36 mouse cellular contexts compared by ENCODE assay signal in genomic region chr6:147011555-147011954, GRCm38 (mm10). TPM values are rescaled to one million over a fixed set of nuclear protein-coding genes. Genes with fewer than 3 reads are reported as not detected.
DNase-seq lines count a peak whose midpoint lies in the region; ATAC-seq and TF ChIP-seq lines count a peak whose summit lies in the region.
"Had no signal": no experiment of that assay in that cellular context is flagged by ENCODE, and none has a peak within 500 bp of the region (broad histone marks: within the 10 kb centered on the region; RNA-seq: fewer than 3 reads in every experiment).

No protein-coding gene starts in this region.

- intact Hi-C loops in heart, adult 2 months (cut with DNase I) = loop anchor here (5.0 to 10.0 kb wide), 2 partner anchors 91 to 803 kb away; no protein-coding TSS in a partner anchor

- peak overlapping the region; percentile 51 for H3K27ac ChIP-seq in heart, adult 2 months
- H3K27ac ChIP-seq in heart, embryonic 11.5 days (ENCODE audit: low read depth, low read length) = no peak overlapping the region
- H3K27ac ChIP-seq in lung, postnatal 0 days (ENCODE audit: low read length) = peak overlapping the region; percentile 38; the same call in 1 of the 2 replicates
- H3K27ac ChIP-seq in limb, embryonic 13.5 days = peak overlapping the region; percentile 35; the same call in 1 of the 2 replicates
- peak overlapping the region; percentile 30; the same call in 1 of the 2 replicates for H3K27ac ChIP-seq in stomach, postnatal 0 days (replicated peaks)
- H3K27ac ChIP-seq: hindbrain, embryonic 14.5 days; liver, embryonic 13.5 days; midbrain, embryonic 10.5 days; neural tube, embryonic 12.5 days had no signal

- H3K4me3 ChIP-seq in heart, adult 2 months = no peak overlapping the region
- H3K4me3 ChIP-seq in heart, embryonic 11.5 days (ENCODE audit: low read depth, low read length) = no peak overlapping the region
- H3K4me3 ChIP-seq in lung, postnatal 0 days (ENCODE audit: low read depth, low read length) = no peak overlapping the region
- H3K4me3 ChIP-seq in limb, embryonic 13.5 days = no peak overlapping the region
- H3K4me3 ChIP-seq in stomach, postnatal 0 days (ENCODE audit: low read depth, low read length) = no peak overlapping the region
- H3K4me3 ChIP-seq: erythroblast, embryonic 14.5 days; liver, embryonic 13.5 days; midbrain, embryonic 10.5 days; myocyte; neural tube, embryonic 12.5 days had no signal

- H3K79me2 ChIP-seq in heart, adult 2 months (replicated peaks; ENCODE audit: control insufficient read depth, insufficient read depth, low read length) = no peaks in the 10 kb centered on the region

- ATAC-seq in heart, embryonic 11.5 days (replicated peaks; ENCODE audit: insufficient number of reproducible peaks, low FRiP score, low TSS enrichment) = no peak
- peak; percentile 14; the same call in 1 of the 2 replicates for ATAC-seq in lung, postnatal 0 days
- no peak for ATAC-seq in limb, embryonic 13.5 days (ENCODE audit: low FRiP score, low read depth)
- ATAC-seq in stomach, postnatal 0 days (ENCODE audit: low FRiP score, low TSS enrichment) = no peak
- ATAC-seq: forebrain, postnatal 0 days; intestine, postnatal 0 days; midbrain, embryonic 16.5 days had no signal

- DNase-seq in heart, adult 2 months = no peak
- DNase-seq in lung, postnatal 0 days (ENCODE audit: low spot score) = peak; percentile 29
- no peak for DNase-seq in lung, postnatal 14 days
- no peak for DNase-seq in stomach, postnatal 0 days (ENCODE audit: low spot score)
- DNase-seq in liver = no peak
- DNase-seq in urinary bladder, postnatal 25 days (ENCODE audit: low spot score) = no peak
- DNase-seq: adrenal gland, postnatal 36 days; cerebellum, adult 2 months; cerebellum, postnatal 25 days; forebrain, postnatal 0 days; gastrocnemius, postnatal 14 days; heart, postnatal 10 days; kidney, adult 9 months; kidney, postnatal 10 days; layer of hippocampus, adult 9-11 months; liver, embryonic 13.5 days; lung, postnatal 10 days; right cerebral cortex, postnatal 4 days; thymus, postnatal 14 days had no signal

- 0 out of 2 replicates have a peak, but pooled peaks cover 1% of the 10 kb centered on the region for H3K4me1 ChIP-seq in heart, adult 2 months (ENCODE audit: control insufficient read depth, insufficient read depth, low read length)
- no peaks in the 10 kb centered on the region for H3K4me1 ChIP-seq in heart, embryonic 11.5 days (ENCODE audit: control insufficient read depth, insufficient read depth, low read length)
- peaks cover 4% of the 10 kb centered on the region; the same call in 1 of the 2 replicates for H3K4me1 ChIP-seq in lung, postnatal 0 days (ENCODE audit: insufficient read depth, low read depth, low read length)
- peaks cover 12% of the 10 kb centered on the region for H3K4me1 ChIP-seq in limb, embryonic 13.5 days
- no peaks in the 10 kb centered on the region for H3K4me1 ChIP-seq in stomach, postnatal 0 days (replicated peaks; ENCODE audit: control insufficient read depth, insufficient read depth)
- H3K4me1 ChIP-seq: liver, embryonic 13.5 days; midbrain, embryonic 10.5 days; neural tube, embryonic 12.5 days had no signal

- TF ChIP-seq POLR2A in heart, adult 2 months (IDR thresholded peaks at IDR 0.05; ENCODE audit: insufficient read depth, low read depth, low read length) = no peak

- no peaks in the 10 kb centered on the region for H3K27me3 ChIP-seq in heart, adult 2 months (ENCODE audit: control insufficient read depth, insufficient read depth, low read length)
- H3K27me3 ChIP-seq in heart, embryonic 11.5 days (ENCODE audit: control insufficient read depth, insufficient read depth, low read length) = no peaks in the 10 kb centered on the region
- H3K27me3 ChIP-seq in lung, postnatal 0 days (replicated peaks; ENCODE audit: insufficient read depth, low read length) = no peaks in the 10 kb centered on the region
- H3K27me3 ChIP-seq in limb, embryonic 13.5 days = no peaks in the 10 kb centered on the region
- no peaks in the 10 kb centered on the region for H3K27me3 ChIP-seq in stomach, postnatal 0 days (ENCODE audit: control insufficient read depth, insufficient read depth, low read length)
- H3K27me3 ChIP-seq: liver, embryonic 13.5 days; neural tube, embryonic 12.5 days had no signal

- TF ChIP-seq EP300 in heart, adult 2 months (IDR thresholded peaks at IDR 0.05; ENCODE audit: insufficient read depth, low read depth, low read length) = no peak
- TF ChIP-seq EP300 in lung, postnatal 0 days (IDR thresholded peaks at IDR 0.05) = no peak
- TF ChIP-seq EP300 in stomach, postnatal 0 days (optimal IDR thresholded peaks at IDR 0.05) = no peak

- 53% methylated on average over 6 of the region's 6 CpGs for WGBS in heart, adult 2 months
- WGBS in heart, embryonic 11.5 days (ENCODE audit: insufficient replicate concordance) = 77% methylated on average over 6 of the region's 6 CpGs
- WGBS in lung, postnatal 0 days = 66% methylated on average over 6 of the region's 6 CpGs
- WGBS in limb, embryonic 13.5 days = 73% methylated on average over 6 of the region's 6 CpGs
- WGBS in stomach, postnatal 0 days = 74% methylated on average over 6 of the region's 6 CpGs

- no peaks in the 10 kb centered on the region for H3K9me3 ChIP-seq in heart, embryonic 11.5 days (replicated peaks; ENCODE audit: control insufficient read depth, low read length)
- H3K9me3 ChIP-seq in lung, postnatal 0 days (ENCODE audit: low read length) = no peaks in the 10 kb centered on the region
- H3K9me3 ChIP-seq in limb, embryonic 13.5 days = no peaks in the 10 kb centered on the region
- no peaks in the 10 kb centered on the region for H3K9me3 ChIP-seq in stomach, postnatal 0 days (ENCODE audit: control insufficient read depth, low read length)
- H3K9me3 ChIP-seq: liver, embryonic 13.5 days; midbrain, embryonic 10.5 days; neural tube, embryonic 12.5 days had no signal

- no peak for TF ChIP-seq CTCF in heart, adult 2 months (IDR thresholded peaks at IDR 0.05)
- TF ChIP-seq CTCF in lung, postnatal 0 days (IDR thresholded peaks at IDR 0.05) = no peak
- TF ChIP-seq CTCF in stomach, postnatal 0 days (IDR thresholded peaks at IDR 0.05; ENCODE audit: low read depth) = no peak

- H3K4me2 ChIP-seq in heart, embryonic 11.5 days = no peak overlapping the region
- peak overlapping the region; percentile 17; the same call in 1 of the 2 replicates for H3K4me2 ChIP-seq in lung, postnatal 0 days (replicated peaks; ENCODE audit: low read depth, low read length)
- H3K4me2 ChIP-seq in limb, embryonic 13.5 days (replicated peaks) = no peak overlapping the region
- no peak overlapping the region for H3K4me2 ChIP-seq in stomach, postnatal 0 days (replicated peaks; ENCODE audit: low read depth)
- H3K4me2 ChIP-seq: hindbrain, embryonic 14.5 days; liver, embryonic 13.5 days; neural tube, embryonic 12.5 days had no signal

- no peaks in the 10 kb centered on the region; the same call in 1 of the 2 replicates for H3K36me3 ChIP-seq in heart, adult 2 months (ENCODE audit: control insufficient read depth, insufficient read depth, low read length)
- peaks cover 22% of the 10 kb centered on the region for H3K36me3 ChIP-seq in heart, embryonic 11.5 days (ENCODE audit: control insufficient read depth, insufficient read depth, low read length)
- peaks cover 22% of the 10 kb centered on the region for H3K36me3 ChIP-seq in lung, postnatal 0 days (ENCODE audit: insufficient read depth, low read length)
- H3K36me3 ChIP-seq in limb, embryonic 13.5 days = peaks cover 60% of the 10 kb centered on the region
- peaks cover 12% of the 10 kb centered on the region for H3K36me3 ChIP-seq in stomach, postnatal 0 days (ENCODE audit: control insufficient read depth, insufficient read depth, low read length)
- H3K36me3 ChIP-seq: neural tube, embryonic 12.5 days had no signal

- peak overlapping the region; percentile 4; the same call in 1 of the 2 replicates for H3K9ac ChIP-seq in heart, adult 2 months (ENCODE audit: low read depth, low read length)
- H3K9ac ChIP-seq in heart, embryonic 11.5 days (ENCODE audit: low read depth, low read length) = no peak overlapping the region
- no peak overlapping the region for H3K9ac ChIP-seq in lung, postnatal 0 days (replicated peaks; ENCODE audit: low read depth)
- H3K9ac ChIP-seq in limb, embryonic 13.5 days = no peak overlapping the region
- H3K9ac ChIP-seq in stomach, postnatal 0 days (ENCODE audit: low read length) = no peak overlapping the region
- H3K9ac ChIP-seq: forebrain, postnatal 0 days; hindbrain, embryonic 14.5 days; liver, embryonic 13.5 days; neural tube, embryonic 12.5 days had no signal

RNA-seq across cellular contexts. Expression of gene Rep15, which starts 20.8 kb away (rescaled TPM):
- total RNA-seq in heart, adult 2 months (2021) = under 1 TPM; 0.86 to 0.96 TPM
- 0.12 and 0.56 TPM in 2 replicates for polyA plus RNA-seq in heart, adult 2 months (2012; rRNA removed)
- polyA plus RNA-seq in heart, embryonic 11.5 days (2014; fragmentation: Nextera tagmentation; extraction: Ambion mirVana) = 1.1 and 1.3 TPM in 2 replicates
- polyA plus RNA-seq in lung, postnatal 0 days (2015; fragmentation: Nextera tagmentation; extraction: Ambion mirVana) = 0.61 and 0.71 TPM in 2 replicates
- polyA plus RNA-seq in limb, embryonic 13.5 days (2015; fragmentation: Nextera tagmentation; extraction: Ambion mirVana) = 1.3 and 1.6 TPM in 2 replicates
- polyA plus RNA-seq in stomach, postnatal 0 days (2015; fragmentation: Nextera tagmentation; extraction: Ambion mirVana) = 173 and 196 TPM in 2 replicates
- total RNA-seq: hematopoietic stem cell, adult 5-6 weeks had no signal
- polyA plus RNA-seq: erythroblast, embryonic 14.5 days had no signal

RNA-seq across cellular contexts. Expression of gene Mrps35, which starts 31.0 kb away (rescaled TPM):
- 100 to 1,000 TPM; 168 to 170 TPM for total RNA-seq in heart, adult 2 months (2021)
- polyA plus RNA-seq in heart, adult 2 months (2012; rRNA removed) = 28.7 and 38.2 TPM in 2 replicates
- polyA plus RNA-seq in heart, embryonic 11.5 days (2014; fragmentation: Nextera tagmentation; extraction: Ambion mirVana) = 128 and 135 TPM in 2 replicates
- 64.7 and 69.3 TPM in 2 replicates for polyA plus RNA-seq in lung, postnatal 0 days (2015; fragmentation: Nextera tagmentation; extraction: Ambion mirVana)
- 98.6 and 99.6 TPM in 2 replicates for polyA plus RNA-seq in limb, embryonic 13.5 days (2015; fragmentation: Nextera tagmentation; extraction: Ambion mirVana)
- polyA plus RNA-seq in stomach, postnatal 0 days (2015; fragmentation: Nextera tagmentation; extraction: Ambion mirVana) = 101 and 107 TPM in 2 replicates

RNA-seq across cellular contexts. Expression of gene 1700034J05Rik, which starts 57.3 kb away (rescaled TPM):
- not detected for total RNA-seq in heart, adult 2 months (2021)
- not detected in 2 replicates for polyA plus RNA-seq in heart, adult 2 months (2012; rRNA removed)
- polyA plus RNA-seq in heart, embryonic 11.5 days (2014; fragmentation: Nextera tagmentation; extraction: Ambion mirVana) = 0.21 and 0.42 TPM in 2 replicates
- polyA plus RNA-seq in lung, postnatal 0 days (2015; fragmentation: Nextera tagmentation; extraction: Ambion mirVana) = 0.13 and 0.17 TPM in 2 replicates
- polyA plus RNA-seq in limb, embryonic 13.5 days (2015; fragmentation: Nextera tagmentation; extraction: Ambion mirVana) = 0.18 and 0.31 TPM in 2 replicates
- polyA plus RNA-seq in stomach, postnatal 0 days (2015; fragmentation: Nextera tagmentation; extraction: Ambion mirVana) = 0.11 TPM in 1 of 2 replicates, not detected in the other
- total RNA-seq: adrenal gland, postnatal 36 days; forebrain, postnatal 0 days; gastrocnemius, postnatal 14 days; heart, adult 18-20 months; heart, postnatal 10 days; hematopoietic stem cell, adult 5-6 weeks; left cerebral cortex, postnatal 10 days had no signal
- polyA plus RNA-seq: brain, embryonic 14.5 days; cerebellum, adult 2 months; embryonic facial prominence, embryonic 11.5 days; erythroblast, embryonic 14.5 days; forebrain, postnatal 0 days; intestine, postnatal 0 days; limb, embryonic 11.5 days; liver, embryonic 13.5 days; spleen, adult 2 months; urinary bladder, adult 2 months had no signal

Comparison
In these comparisons a context has a peak if more than half of its experiments do, and no peak if none do; other contexts are left out.
1. RNA of gene Rep15, which starts 20.8 kb away (polyA plus RNA-seq): 173 to 196 TPM in stomach, postnatal 0 days; 1.3 to 1.6 TPM in limb, embryonic 13.5 days, 1.1 to 1.3 TPM in heart, embryonic 11.5 days, 0.61 to 0.71 TPM in lung, postnatal 0 days and 0.12 to 0.56 TPM in heart, adult 2 months; every median in the first group is over 10 times any median in the second.